Mouse (Mus musculus) midbrain, embryonic 14.5 days (tissue): ENCODE measurements around the gene Mdm2. TPM values are rescaled to one million over a fixed set of nuclear protein-coding genes. Genes with fewer than 3 reads are reported as not detected.

Experiments used
- ATAC-seq: fragments of 200-750 bp; cut with Nextera tagmentation; 2 replicates; pipeline ENCODE4 v1.8.0; 2017; ENCODE audit warnings: moderate number of reproducible peaks, moderate library complexity; ENCODE audit not compliant: low FRiP score, low TSS enrichment
- DNase-seq: peaks from one replicate; pipeline ENCODE4 v3.0.0-alpha.2; 2015
- H3K27ac ChIP-seq: fragments of 300-500 bp; sonication (generic); replicated peaks from 2 replicates; pipeline ENCODE4 v1.5.1; 2014; ENCODE audit warnings: mild to moderate bottlenecking, low read depth, low read length, moderate library complexity
- H3K27me3 ChIP-seq: fragments of 300-500 bp; sonication (generic); 2 replicates; pipeline ENCODE4 v1.6.1; 2014; ENCODE audit warnings: low read length, control low read depth, mixed read lengths; ENCODE audit not compliant: control insufficient read depth, insufficient read depth
- H3K36me3 ChIP-seq: fragments of 300-500 bp; sonication (generic); 2 replicates; pipeline ENCODE4 v1.6.1; 2014; ENCODE audit warnings: low read length, control low read depth; ENCODE audit not compliant: control insufficient read depth, insufficient read depth
- H3K4me1 ChIP-seq: fragments of 300-500 bp; sonication (generic); 2 replicates; pipeline ENCODE4 v1.6.1; 2014; ENCODE audit warnings: mild to moderate bottlenecking, antibody characterized with exemption, low read length, control low read depth; ENCODE audit not compliant: control insufficient read depth, insufficient read depth
- H3K4me2 ChIP-seq: fragments of 300-500 bp; sonication (generic); 2 replicates; pipeline ENCODE4 v1.6.1; 2014; ENCODE audit warnings: mild to moderate bottlenecking, low read length, moderate library complexity
- H3K4me3 ChIP-seq: fragments of 300-500 bp; sonication (generic); replicated peaks from 2 replicates; pipeline ENCODE4 v1.5.1; 2014; ENCODE audit warnings: low read depth, low read length
- H3K9ac ChIP-seq: fragments of 300-500 bp; sonication (generic); replicated peaks from 2 replicates; pipeline ENCODE4 v1.6.1; 2014; ENCODE audit warnings: mild to moderate bottlenecking, low read length, moderate library complexity
- H3K9me3 ChIP-seq: fragments of 300-500 bp; sonication (generic); 2 replicates; pipeline ENCODE4 v1.6.1; 2016; ENCODE audit warnings: low read length, control low read depth, mixed read lengths; ENCODE audit not compliant: control insufficient read depth
- WGBS: fragments of 180-500 bp; shearing (Covaris S2); extraction: QIAGEN DNeasy Blood & Tissue Kit; methylation state at CpG from one replicate; pipeline ENCODE4 v1.1.7; 2014; 5-methylcytosine and 5-hydroxymethylcytosine counted together
- polyA plus RNA-seq: library from polyadenylated mRNA; unstranded; fragments of >200 nt; fragmentation: Nextera tagmentation; extraction: Ambion mirVana; gene quantifications from 2 replicates; pipeline ENCODE4 v1.2.1, GENCODE M21; 2014

Mdm2 gene
- polyA plus RNA-seq, 1 experiment from 2014 or later, result 57.3 TPM

GRCm38 (mm10) chr10:117755086-117755798 is 44.7 kb upstream of the Mdm2 start:
- H3K27me3 ChIP-seq, result no peaks in the 10 kb centered on the region
- H3K36me3 ChIP-seq, result peaks cover 77% of the 10 kb centered on the region
- 93% methylated on average over 13 of the region's 13 CpGs for WGBS
- no peak overlapping the region for H3K4me2 ChIP-seq
- H3K9me3 ChIP-seq, result no peaks in the 10 kb centered on the region
- no peak overlapping the region for H3K9ac ChIP-seq
- no peaks in the 10 kb centered on the region for H3K4me1 ChIP-seq
- DNase-seq, result no peak
- ATAC-seq, result no peak
- H3K4me3 ChIP-seq, result no peak overlapping the region
- no peak overlapping the region for H3K27ac ChIP-seq

- Histone ChIP-seq H3K4me3 (no peak overlapping the region), H3K9me3 (no peaks in the 10 kb centered on the region), H3K27me3 (no peaks in the 10 kb centered on the region), H3K4me2 (no peak overlapping the region), H3K27ac (no peak overlapping the region), H3K9ac (no peak overlapping the region), H3K4me1 (no peaks in the 10 kb centered on the region), H3K36me3 (peaks cover 76% of the 10 kb centered on the region)
- ATAC-seq (no peak), DNase-seq (no peak)
- WGBS, result 98% methylated on average over 7 of the region's 7 CpGs
Observed at GRCm38 (mm10) chr10:117754609-117754940, 44.0 kb upstream of the Mdm2 start.

- 94% methylated on average over 8 of the region's 8 CpGs for WGBS
- ATAC-seq, result no peak
- H3K27me3 ChIP-seq, result no peaks in the 10 kb centered on the region
- no peaks in the 10 kb centered on the region for H3K9me3 ChIP-seq
- peaks cover 71% of the 10 kb centered on the region for H3K36me3 ChIP-seq
- H3K27ac ChIP-seq, result no peak overlapping the region
- no peak overlapping the region for H3K9ac ChIP-seq
- no peaks in the 10 kb centered on the region for H3K4me1 ChIP-seq
- no peak overlapping the region for H3K4me3 ChIP-seq
- no peak for DNase-seq
- H3K4me2 ChIP-seq, result no peak overlapping the region
Observed at GRCm38 (mm10) chr10:117753711-117754608, 43.4 kb upstream of the Mdm2 start.

GRCm38 (mm10) chr10:117752851-117753647 is 42.5 kb upstream of the Mdm2 start:
- no peak overlapping the region for H3K4me2 ChIP-seq
- H3K36me3 ChIP-seq, result peaks cover 64% of the 10 kb centered on the region
- ATAC-seq (no peak), DNase-seq (no peak)
- no peak overlapping the region for H3K27ac ChIP-seq
- H3K4me3 ChIP-seq, result no peak overlapping the region
- no peak overlapping the region for H3K9ac ChIP-seq
- WGBS, result 98% methylated on average over 5 of the region's 5 CpGs
- H3K27me3 ChIP-seq, result no peaks in the 10 kb centered on the region
- no peaks in the 10 kb centered on the region for H3K9me3 ChIP-seq
- H3K4me1 ChIP-seq, result no peaks in the 10 kb centered on the region

GRCm38 (mm10) chr10:117752304-117752821 is 41.8 kb upstream of the Mdm2 start:
- Histone ChIP-seq H3K9ac (no peak overlapping the region), H3K4me1 (no peaks in the 10 kb centered on the region), H3K27me3 (no peaks in the 10 kb centered on the region), H3K36me3 (peaks cover 57% of the 10 kb centered on the region), H3K4me3 (no peak overlapping the region), H3K27ac (no peak overlapping the region), H3K9me3 (no peaks in the 10 kb centered on the region), H3K4me2 (no peak overlapping the region)
- WGBS, result 98% methylated on average over 7 of the region's 7 CpGs
- DNase-seq, result no peak
- ATAC-seq, result no peak

- H3K36me3 ChIP-seq, result peaks cover 51% of the 10 kb centered on the region
- no peak for ATAC-seq
- 96% methylated on average over 6 of the region's 6 CpGs for WGBS
Observed at GRCm38 (mm10) chr10:117751744-117752143, 41.2 kb upstream of the Mdm2 start.

GRCm38 (mm10) chr10:117751282-117751610 is 40.7 kb upstream of the Mdm2 start:
- H3K4me3 ChIP-seq, result no peak overlapping the region
- WGBS, result 96% methylated on average over 14 of the region's 14 CpGs
- no peak overlapping the region for H3K9ac ChIP-seq
- H3K9me3 ChIP-seq, result no peaks in the 10 kb centered on the region
- H3K4me2 ChIP-seq, result no peak overlapping the region
- no peaks in the 10 kb centered on the region for H3K27me3 ChIP-seq
- no peak for ATAC-seq
- peaks cover 46% of the 10 kb centered on the region for H3K36me3 ChIP-seq
- DNase-seq, result no peak
- no peaks in the 10 kb centered on the region for H3K4me1 ChIP-seq
- no peak overlapping the region for H3K27ac ChIP-seq

More at GRCm38 (mm10) chr10:117751744-117752143, 41.2 kb upstream of the Mdm2 start:
- H3K9ac ChIP-seq, result no peak overlapping the region
- no peak overlapping the region for H3K4me3 ChIP-seq
- no peak overlapping the region for H3K4me2 ChIP-seq
- no peaks in the 10 kb centered on the region for H3K9me3 ChIP-seq
- H3K27me3 ChIP-seq, result no peaks in the 10 kb centered on the region
- DNase-seq, result no peak
- no peaks in the 10 kb centered on the region for H3K4me1 ChIP-seq
- no peak overlapping the region for H3K27ac ChIP-seq

GRCm38 (mm10) chr10:117750529-117751281 is 40.1 kb upstream of the Mdm2 start:
- H3K9ac ChIP-seq, result no peak overlapping the region
- H3K36me3 ChIP-seq, result peaks cover 41% of the 10 kb centered on the region
- no peak overlapping the region for H3K4me3 ChIP-seq
- DNase-seq (no peak), ATAC-seq (no peak)
- no peaks in the 10 kb centered on the region for H3K4me1 ChIP-seq
- H3K4me2 ChIP-seq, result no peak overlapping the region
- H3K9me3 ChIP-seq, result no peaks in the 10 kb centered on the region
- 97% methylated on average over 5 of the region's 5 CpGs for WGBS
- no peak overlapping the region for H3K27ac ChIP-seq
- H3K27me3 ChIP-seq, result no peaks in the 10 kb centered on the region
